Mouse (Mus musculus) ES-Bruce4 (cell line): Measurements from ENCODE around the gene Fbxl2. TPM values are rescaled to one million over a fixed set of nuclear protein-coding genes. Genes with fewer than 3 reads are reported as not detected.

ENCODE experiments used
- H3K27ac ChIP-seq: 2 replicates; pipeline ENCODE4 v1.5.1; 2012; ENCODE audit warnings: low read length, inconsistent platforms; ENCODE audit not compliant: insufficient read depth
- H3K27me3 ChIP-seq: 2 replicates; pipeline ENCODE4 v1.6.1; 2012; ENCODE audit warnings: mild to moderate bottlenecking, low read length, inconsistent platforms; ENCODE audit not compliant: control insufficient read depth, poor library complexity, insufficient read depth, severe bottlenecking
- H3K36me3 ChIP-seq: 2 replicates; pipeline ENCODE4 v1.6.1; 2012; ENCODE audit warnings: inconsistent platforms, mild to moderate bottlenecking, low read length, moderate library complexity; ENCODE audit not compliant: control insufficient read depth, poor library complexity, insufficient read depth, severe bottlenecking
- H3K4me1 ChIP-seq: one replicate; pipeline ENCODE4 v1.8.1; 2011; ENCODE audit warnings: low read length; ENCODE audit not compliant: control insufficient read depth, insufficient read depth
- H3K4me3 ChIP-seq: 2 replicates; pipeline ENCODE4 v1.5.1; 2011; ENCODE audit warnings: low read depth, mild to moderate bottlenecking, low read length
- H3K9ac ChIP-seq: 2 replicates; pipeline ENCODE4 v1.6.1; 2012; ENCODE audit warnings: low read depth, mild to moderate bottlenecking, inconsistent platforms; ENCODE audit not compliant: poor library complexity, severe bottlenecking
- H3K9me3 ChIP-seq: replicated peaks from 2 replicates; pipeline ENCODE4 v1.6.1; 2012; ENCODE audit warnings: mild to moderate bottlenecking, low read length, inconsistent platforms; ENCODE audit not compliant: control insufficient read depth, poor library complexity, insufficient read depth, severe bottlenecking
- CTCF ChIP-seq: IDR thresholded peaks from one replicate; pipeline ENCODE4 v1.8.1; 2011; ENCODE audit warnings: low read depth, low read length
- EP300 ChIP-seq: IDR thresholded peaks from 2 replicates; pipeline ENCODE4 v1.6.1; 2011; ENCODE audit warnings: low read depth, low read length; ENCODE audit not compliant: insufficient read depth
- POLR2A ChIP-seq: IDR thresholded peaks from one replicate; pipeline ENCODE4 v1.8.1; 2011; ENCODE audit warnings: low read length; ENCODE audit not compliant: insufficient read depth
- polyA plus RNA-seq: library from polyadenylated mRNA; stranded (reverse); fragments of >200 nt; gene quantifications from 2 replicates; pipeline ENCODE4 v1.2.4, GENCODE M21; 2011; ENCODE audit warnings: low read depth; ENCODE audit not compliant: missing spikeins, insufficient read depth, insufficient read length

Fbxl2 gene
- polyA plus RNA-seq, 1 experiment, result 8.6 TPM

- no peak for TF ChIP-seq POLR2A
- peak; percentile 80 for TF ChIP-seq CTCF
- H3K4me1 ChIP-seq, result no peaks in the 10 kb centered on the region
- H3K27ac ChIP-seq, result no peak overlapping the region
- no peaks in the 10 kb centered on the region for H3K36me3 ChIP-seq
- no peaks in the 10 kb centered on the region; the same call in 1 of the 2 replicates for H3K9me3 ChIP-seq
- H3K4me3 ChIP-seq, result no peak overlapping the region
- no peaks in the 10 kb centered on the region for H3K27me3 ChIP-seq
- H3K9ac ChIP-seq, result no peak overlapping the region
Observed at GRCm38 (mm10) chr9:114015724-114016123, 30.3 kb downstream of the Fbxl2 start.

DNA sequence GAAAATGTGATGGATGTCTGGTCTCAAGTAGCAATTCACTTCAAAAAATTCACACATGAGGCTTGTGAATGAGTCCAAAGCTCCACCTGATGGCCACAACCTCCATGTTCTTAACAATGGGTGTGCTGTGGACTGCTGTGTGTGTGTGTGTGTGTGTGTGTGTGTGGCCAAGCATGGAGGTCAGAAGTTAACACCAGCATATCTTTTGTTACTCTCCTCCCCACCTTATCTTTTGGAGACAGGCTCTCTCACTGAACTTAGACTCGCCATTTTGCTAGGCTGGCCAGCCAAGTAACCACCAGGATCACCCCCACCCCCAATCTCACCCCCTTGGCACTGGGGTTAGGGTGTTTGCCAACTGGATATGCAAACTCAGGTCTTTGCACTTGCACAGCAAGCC is 32.0 kb downstream of the Fbxl2 start:
- no peak overlapping the region for H3K27ac ChIP-seq
- no peaks in the 10 kb centered on the region for H3K4me1 ChIP-seq
- no peak for TF ChIP-seq CTCF
- no peak for TF ChIP-seq POLR2A
- no peak for TF ChIP-seq EP300
- H3K4me3 ChIP-seq, result no peak overlapping the region
- no peaks in the 10 kb centered on the region for H3K36me3 ChIP-seq
- H3K9me3 ChIP-seq, result no peaks in the 10 kb centered on the region; the same call in 1 of the 2 replicates
- H3K9ac ChIP-seq, result no peak overlapping the region
- H3K27me3 ChIP-seq, result no peaks in the 10 kb centered on the region

GRCm38 (mm10) chr9:114011203-114011602 is 34.8 kb downstream of the Fbxl2 start:
- H3K27me3 ChIP-seq, result no peaks in the 10 kb centered on the region
- H3K9ac ChIP-seq, result no peak overlapping the region
- H3K4me3 ChIP-seq, result no peak overlapping the region
- 0 out of 2 replicates have a peak, but pooled peaks have one; percentile 34 for TF ChIP-seq EP300
- TF ChIP-seq CTCF, result no peak
- no peak for TF ChIP-seq POLR2A
- no peaks in the 10 kb centered on the region for H3K9me3 ChIP-seq
- H3K36me3 ChIP-seq, result no peaks in the 10 kb centered on the region
- H3K27ac ChIP-seq, result no peak overlapping the region
- no peaks in the 10 kb centered on the region for H3K4me1 ChIP-seq

GRCm38 (mm10) chr9:114009526-114009925 is 36.5 kb downstream of the Fbxl2 start:
- Histone ChIP-seq H3K27ac (no peak overlapping the region), H3K4me3 (peak overlapping the region; percentile 14; the same call in 1 of the 2 replicates), H3K4me1 (no peaks in the 10 kb centered on the region), H3K27me3 (no peaks in the 10 kb centered on the region), H3K9ac (no peak overlapping the region), H3K36me3 (no peaks in the 10 kb centered on the region), H3K9me3 (no peaks in the 10 kb centered on the region)
- TF ChIP-seq EP300 (no peak), POLR2A (no peak), CTCF (no peak)

- Histone ChIP-seq H3K4me3 (no peak overlapping the region), H3K27me3 (no peaks in the 10 kb centered on the region), H3K36me3 (no peaks in the 10 kb centered on the region), H3K9ac (no peak overlapping the region), H3K27ac (no peak overlapping the region), H3K9me3 (no peaks in the 10 kb centered on the region), H3K4me1 (no peaks in the 10 kb centered on the region)
- TF ChIP-seq EP300 (no peak), POLR2A (no peak), CTCF (no peak)
Observed at GRCm38 (mm10) chr9:114007850-114008350, 38.1 kb downstream of the Fbxl2 start.

GRCm38 (mm10) chr9:114006801-114007200 is 39.2 kb downstream of the Fbxl2 start:
- Histone ChIP-seq H3K36me3 (no peaks in the 10 kb centered on the region), H3K4me3 (no peak overlapping the region), H3K4me1 (no peaks in the 10 kb centered on the region), H3K27me3 (no peaks in the 10 kb centered on the region), H3K27ac (no peak overlapping the region), H3K9ac (no peak overlapping the region), H3K9me3 (no peaks in the 10 kb centered on the region; the same call in 1 of the 2 replicates)
- TF ChIP-seq CTCF, result no peak
- TF ChIP-seq POLR2A, result no peak
- TF ChIP-seq EP300, result no peak
